Mouse (Mus musculus): ENCODE results near the gene Mpp2.

Gene Mpp2

GRCm38 (mm10) chr11:102011510-102011909 is 76.8 kb downstream of the Mpp2 start:
- DNase-seq (ENCODE audit: low read depth in 1 of 2, low spot score in 2 of 2) = no peak

- no peak for DNase-seq (ENCODE audit: low read depth in 1 of 2, low spot score in 2 of 2)
Observed at GRCm38 (mm10) chr11:102010140-102010539, 78.2 kb downstream of the Mpp2 start.

DNA sequence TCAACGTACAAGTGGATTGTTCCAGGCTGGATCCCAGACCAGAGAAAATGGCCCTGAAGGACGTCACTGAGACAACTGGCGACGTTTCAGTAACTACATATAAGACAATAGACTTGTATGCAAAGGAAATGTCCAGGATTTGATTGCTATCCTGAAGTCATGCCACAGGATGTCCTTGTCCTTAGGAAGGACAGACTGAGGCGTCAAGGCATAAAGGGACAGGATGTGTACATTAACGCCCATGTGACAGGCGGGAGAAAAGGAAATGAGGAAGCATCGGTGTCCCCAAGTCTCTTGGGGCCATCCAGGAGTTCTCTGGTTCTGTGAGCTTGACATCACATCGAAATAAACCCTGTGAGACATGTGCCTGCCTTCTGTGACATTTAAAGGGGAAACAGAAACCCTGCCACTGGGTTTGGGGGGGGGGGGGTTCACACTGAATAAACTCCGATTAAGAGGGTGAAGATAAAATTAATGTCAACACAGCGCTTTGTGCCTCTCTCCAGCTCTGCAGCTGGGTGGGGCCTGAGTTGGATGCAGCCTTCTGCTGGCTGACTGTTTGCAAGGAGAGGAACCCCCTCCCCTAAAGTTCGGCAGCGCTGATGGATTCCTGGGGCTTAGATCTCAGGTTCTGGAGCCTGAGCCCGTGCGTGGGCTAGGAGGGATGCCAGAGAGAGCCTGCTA is 79.2 kb downstream of the Mpp2 start:
- no peak for DNase-seq (ENCODE audit: low read depth in 1 of 2, low spot score in 2 of 2)

DNA sequence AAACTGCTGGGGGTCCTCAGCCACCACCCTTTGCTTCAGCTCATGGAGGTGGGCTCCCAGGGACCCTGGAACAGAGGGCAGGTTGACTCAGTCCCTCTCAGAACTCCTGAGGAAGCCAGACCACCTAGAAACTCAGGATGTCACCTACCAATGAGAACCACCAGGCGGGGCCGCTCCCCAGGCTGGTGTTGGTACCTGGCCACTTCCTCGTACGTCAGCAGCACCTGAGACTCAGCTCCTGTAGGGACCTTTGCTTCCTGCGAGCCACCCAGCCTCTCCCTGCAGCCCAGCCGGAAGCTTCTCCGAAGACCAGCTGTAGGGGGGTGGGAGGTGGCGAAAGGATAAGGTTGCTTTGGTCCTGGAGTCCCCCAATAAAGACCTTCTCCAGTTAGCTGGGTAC is 79.9 kb downstream of the Mpp2 start:
- no peak for DNase-seq (ENCODE audit: low read depth in 1 of 2, low spot score in 2 of 2)
